Mouse (Mus musculus) testis, adult 2 months (tissue): Measurements from ENCODE around the gene Gm10644. TPM values are rescaled to one million over a fixed set of nuclear protein-coding genes. Genes with fewer than 3 reads are reported as not detected.
A peak's percentile ranks its signal among the peaks of the same experiment; 100 is the strongest.

ENCODE experiments used
- H3K27ac ChIP-seq: fragments of 200-500 bp; 2 replicates; pipeline ENCODE4 v1.5.1; 2012; ENCODE audit warnings: low read depth, low read length; ENCODE audit not compliant: control insufficient read depth, insufficient read depth
- H3K27me3 ChIP-seq: fragments of 200-500 bp; 2 replicates; pipeline ENCODE4 v1.6.1; 2012; ENCODE audit warnings: mild to moderate bottlenecking, low read length, moderate library complexity; ENCODE audit not compliant: control insufficient read depth, insufficient read depth
- H3K36me3 ChIP-seq: fragments of 200-500 bp; 2 replicates; pipeline ENCODE4 v1.6.1; 2012; ENCODE audit warnings: mild to moderate bottlenecking, low read length; ENCODE audit not compliant: control insufficient read depth, insufficient read depth
- H3K4me1 ChIP-seq: fragments of 200-500 bp; 2 replicates; pipeline ENCODE4 v1.6.1; 2012; ENCODE audit warnings: low read length; ENCODE audit not compliant: control insufficient read depth, insufficient read depth
- H3K4me3 ChIP-seq: fragments of 200-500 bp; 2 replicates; pipeline ENCODE4 v1.5.1; 2012; ENCODE audit warnings: low read depth, mild to moderate bottlenecking, low read length, moderate library complexity, mixed read lengths; ENCODE audit not compliant: control insufficient read depth
- CTCF ChIP-seq: fragments of 200-500 bp; IDR thresholded peaks from 2 replicates; pipeline ENCODE4 v1.5.1; 2012; ENCODE audit warnings: low read depth, mild to moderate bottlenecking, inconsistent platforms, low read length, moderate library complexity; ENCODE audit not compliant: control insufficient read depth, insufficient read depth, insufficient replicate concordance
- POLR2A ChIP-seq: fragments of 200-500 bp; IDR thresholded peaks from 2 replicates; pipeline ENCODE4 v1.6.1; 2012; ENCODE audit warnings: low read depth, mild to moderate bottlenecking, inconsistent platforms, low read length, moderate library complexity; ENCODE audit not compliant: control insufficient read depth
- polyA plus RNA-seq: library from polyadenylated mRNA; depleted of rRNA; stranded (reverse); fragments of >200 nt; gene quantifications from 2 replicates; pipeline ENCODE4 v1.2.3, GENCODE M21; 2012

The Gm10644 gene
- polyA plus RNA-seq, 1 experiment: 14.9 TPM

DNA sequence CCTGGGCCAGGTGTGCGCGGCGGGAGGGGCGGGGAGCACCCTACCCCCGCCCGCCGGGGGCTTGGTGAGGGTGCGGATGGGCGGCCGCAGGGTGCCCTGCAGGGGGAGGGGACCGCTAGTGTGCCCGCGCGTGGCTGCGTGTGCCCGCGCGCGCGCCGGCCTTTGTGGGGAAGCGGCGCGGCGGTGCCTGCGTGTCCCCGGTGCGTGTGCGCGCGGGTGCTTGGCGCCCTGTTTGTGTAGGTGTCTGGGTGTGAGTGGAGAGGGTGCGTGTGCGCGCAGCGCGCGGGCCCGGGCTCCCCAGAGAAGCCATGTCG is 54.1 kb downstream of the Gm10644 start:
- Histone ChIP-seq H3K4me3 (peak overlapping the region; percentile 78), H3K36me3 (no peaks in the 10 kb centered on the region), H3K27me3 (no peaks in the 10 kb centered on the region), H3K4me1 (peaks cover 28% of the 10 kb centered on the region), H3K27ac (peak overlapping the region; percentile 2; the same call in 1 of the 2 replicates)
- TF ChIP-seq CTCF: no peak
- no peak for TF ChIP-seq POLR2A

DNA sequence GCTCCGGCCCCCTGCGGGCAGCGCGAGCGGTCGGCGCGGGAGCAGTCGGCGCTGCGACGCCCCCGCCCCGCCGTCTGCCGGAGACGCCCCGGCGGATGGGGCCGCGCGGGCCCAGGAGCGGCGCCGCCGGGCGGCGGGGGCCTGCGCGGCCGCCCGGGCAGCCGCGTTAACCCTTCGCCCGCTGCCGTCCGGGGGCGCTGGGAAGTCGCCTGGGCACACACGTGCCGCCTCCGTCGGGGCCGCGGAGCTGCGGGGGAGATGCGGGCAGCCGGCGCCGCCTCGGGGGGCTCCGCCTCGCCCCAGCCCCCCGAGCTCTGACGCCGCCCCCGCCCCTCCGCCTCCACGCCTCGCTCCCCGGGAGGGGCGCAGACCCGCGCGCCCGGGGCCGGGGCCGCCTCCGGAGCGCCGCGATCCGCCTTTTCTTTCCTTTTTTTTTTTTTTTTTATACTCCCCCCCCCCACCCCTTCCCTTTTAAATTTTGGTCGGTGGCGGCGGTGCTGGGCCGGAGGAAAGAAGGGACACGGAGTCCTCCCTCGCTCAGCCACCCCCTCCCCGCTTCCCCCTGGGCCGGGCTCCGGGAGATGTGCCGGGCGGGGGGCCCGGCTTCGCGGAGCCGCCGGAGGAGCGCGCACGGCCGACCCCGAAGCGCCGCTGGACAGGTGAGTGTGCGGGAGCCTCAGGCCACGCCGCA is 54.6 kb downstream of the Gm10644 start:
- Histone ChIP-seq H3K36me3 (no peaks in the 10 kb centered on the region), H3K4me3 (peak overlapping the region; percentile 87), H3K27me3 (no peaks in the 10 kb centered on the region), H3K27ac (peak overlapping the region; percentile 75), H3K4me1 (peaks cover 28% of the 10 kb centered on the region)
- TF ChIP-seq POLR2A: no peak
- TF ChIP-seq CTCF: no peak

DNA sequence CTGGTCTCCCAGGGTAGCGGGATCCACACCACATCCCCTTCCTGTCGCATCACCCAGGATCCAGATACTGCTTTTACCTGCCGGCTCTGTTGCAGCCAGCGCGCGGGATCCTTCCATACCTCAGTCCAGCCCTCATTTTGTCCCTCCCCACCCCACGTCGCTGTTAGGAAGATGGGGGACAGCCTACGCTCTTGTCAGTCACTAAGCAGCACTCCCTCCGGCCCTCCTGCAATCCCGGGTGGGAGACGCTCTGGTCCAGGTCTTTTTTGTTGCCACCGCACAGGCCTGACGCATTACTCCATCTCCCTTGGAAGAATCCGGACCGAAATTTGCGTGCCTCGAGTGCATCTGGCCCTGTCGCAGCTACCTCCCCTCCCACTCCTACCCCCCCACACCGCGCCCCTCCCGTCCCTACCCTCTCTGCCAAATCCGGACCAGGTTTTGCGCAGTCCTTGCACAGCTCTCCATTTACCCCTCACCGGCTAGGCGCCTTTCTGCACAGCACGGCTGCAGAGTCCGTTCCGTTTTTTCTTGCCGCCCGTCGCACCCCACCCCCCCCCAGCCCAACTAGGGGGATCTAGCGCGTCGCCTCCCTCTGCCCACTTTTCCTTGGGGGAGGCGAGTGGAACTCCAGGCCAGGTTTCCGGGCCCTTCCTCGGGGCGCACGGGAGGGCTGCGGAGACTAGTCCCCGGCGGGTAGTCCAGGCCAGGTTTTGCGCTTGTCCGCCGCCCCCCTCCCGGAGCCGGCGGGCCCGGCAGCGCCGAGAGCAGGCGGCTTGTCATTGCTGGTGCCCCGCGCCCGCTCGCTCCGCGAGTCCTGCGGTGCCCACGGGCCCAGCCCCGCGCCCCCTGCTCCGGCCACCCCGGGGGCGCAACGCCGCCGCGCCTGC is 55.4 kb downstream of the Gm10644 start, which contains the start of gene Adgrl1:
Gene Adgrl1 (plus strand): TSS at position 743 of the 890 bp plus-strand sequence.
- Histone ChIP-seq H3K4me1 (peaks cover 28% of the 10 kb centered on the region), H3K27me3 (no peaks in the 10 kb centered on the region), H3K27ac (peak within 1 kb of the TSS; percentile 75), H3K36me3 (no peaks in the 10 kb centered on the region), H3K4me3 (peak within 1 kb of the TSS; percentile 87)
- TF ChIP-seq POLR2A (peak; percentile 57; the same call in 1 of the 2 replicates), CTCF (no peak)

DNA sequence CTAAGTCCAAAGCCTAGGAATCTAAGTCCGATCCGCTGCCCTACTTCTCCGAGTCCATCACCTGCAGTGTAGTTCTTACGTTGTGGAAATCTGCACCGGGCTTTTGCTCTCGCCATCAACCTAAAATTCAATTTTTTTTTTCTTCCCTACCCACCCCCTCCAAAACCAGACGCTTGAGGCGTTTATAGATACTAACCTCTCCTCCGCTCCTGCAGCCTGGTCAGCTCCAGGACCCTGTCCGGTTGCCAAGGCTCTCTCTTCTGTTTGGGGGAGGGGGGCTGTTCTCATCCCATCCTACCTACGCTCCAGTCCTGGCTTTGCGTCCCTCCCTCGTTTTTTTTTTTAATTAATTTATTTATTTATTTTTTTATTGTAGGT is 56.0 kb downstream of the Gm10644 start:
- peak overlapping the region; percentile 19; the same call in 1 of the 2 replicates for H3K27ac ChIP-seq
- H3K36me3 ChIP-seq: no peaks in the 10 kb centered on the region
- peak overlapping the region; percentile 26; the same call in 1 of the 2 replicates for H3K4me3 ChIP-seq
- TF ChIP-seq CTCF: no peak
- no peak for TF ChIP-seq POLR2A
- no peaks in the 10 kb centered on the region for H3K27me3 ChIP-seq
- H3K4me1 ChIP-seq: peaks cover 28% of the 10 kb centered on the region

DNA sequence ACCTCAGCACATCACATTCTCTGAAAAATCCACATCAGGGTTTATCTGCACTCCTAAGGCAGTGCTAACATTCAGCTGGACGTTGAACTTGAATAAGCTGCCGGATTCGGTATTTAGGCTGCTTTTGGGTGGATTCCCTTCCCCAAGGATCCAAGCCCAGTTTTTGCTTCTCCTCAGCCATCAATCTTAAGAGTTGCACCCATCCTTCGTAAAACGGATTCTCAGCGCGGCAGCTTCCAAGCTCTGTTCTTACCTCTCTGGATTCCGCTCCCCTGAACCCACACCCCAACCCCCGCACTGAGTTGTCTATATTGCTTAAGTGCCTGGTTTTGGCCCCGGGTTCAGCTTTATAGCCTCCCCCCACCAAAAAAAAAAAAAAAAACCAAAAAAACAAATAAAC is 56.5 kb downstream of the Gm10644 start:
- peak overlapping the region; percentile 19; the same call in 1 of the 2 replicates for H3K27ac ChIP-seq
- H3K27me3 ChIP-seq: no peaks in the 10 kb centered on the region
- no peak overlapping the region for H3K4me3 ChIP-seq
- TF ChIP-seq POLR2A: no peak
- no peak for TF ChIP-seq CTCF
- peaks cover 28% of the 10 kb centered on the region for H3K4me1 ChIP-seq
- H3K36me3 ChIP-seq: no peaks in the 10 kb centered on the region

DNA sequence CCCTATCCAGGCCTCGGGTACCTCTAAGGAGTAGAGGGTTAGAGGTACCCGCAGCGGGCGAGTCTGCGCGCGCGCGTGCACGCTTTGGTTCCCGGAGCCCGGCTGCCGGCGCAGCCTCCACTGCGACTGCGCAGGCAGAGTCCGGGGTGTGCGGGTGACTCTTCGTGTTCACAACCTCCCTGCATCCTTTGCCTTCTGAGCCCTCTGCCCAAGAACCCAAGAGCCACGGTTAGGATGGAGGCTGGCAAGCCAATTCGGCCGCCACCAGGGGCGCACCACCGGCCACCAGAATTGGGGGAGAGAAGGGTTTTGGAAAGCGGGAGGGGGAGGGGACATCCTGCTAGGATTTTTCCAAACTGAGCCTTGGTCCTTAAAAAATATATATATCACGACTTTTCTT is 57.8 kb downstream of the Gm10644 start:
- no peaks in the 10 kb centered on the region for H3K36me3 ChIP-seq
- H3K27me3 ChIP-seq: no peaks in the 10 kb centered on the region
- TF ChIP-seq CTCF: peak; percentile 34; the same call in 1 of the 2 replicates
- no peak for TF ChIP-seq POLR2A
- H3K4me1 ChIP-seq: peaks cover 23% of the 10 kb centered on the region
- H3K4me3 ChIP-seq: no peak overlapping the region; the same call in 1 of the 2 replicates
- H3K27ac ChIP-seq: no peak overlapping the region

DNA sequence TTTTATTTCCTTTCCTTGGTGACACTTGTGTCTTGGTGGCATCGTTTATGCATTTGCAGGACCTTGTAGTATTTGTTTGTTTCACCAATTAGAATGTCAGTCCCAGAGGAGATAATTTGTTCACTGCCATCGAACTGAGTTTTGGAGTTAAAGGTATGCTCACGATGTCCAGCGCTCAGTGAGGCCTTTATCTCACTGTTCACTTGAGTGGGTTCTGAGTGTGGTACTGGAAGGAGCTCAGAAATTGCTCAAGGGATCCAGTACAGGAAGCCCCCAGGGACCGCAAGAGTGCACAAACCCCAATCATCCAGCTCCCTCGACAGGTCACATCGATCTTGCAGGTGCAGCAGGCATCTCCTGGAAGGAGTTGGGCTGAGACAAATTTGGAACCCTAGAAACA is 58.5 kb downstream of the Gm10644 start:
- H3K27me3 ChIP-seq: no peaks in the 10 kb centered on the region
- no peak for TF ChIP-seq CTCF
- no peak for TF ChIP-seq POLR2A
- H3K4me1 ChIP-seq: peaks cover 18% of the 10 kb centered on the region
- no peak overlapping the region for H3K27ac ChIP-seq
- H3K36me3 ChIP-seq: no peaks in the 10 kb centered on the region
- no peak overlapping the region for H3K4me3 ChIP-seq
